ENCODE assay signal across 9 mouse cellular contexts in genomic region chr13:54955695-54956471, GRCm38 (mm10). TPM values are rescaled to one million over a fixed set of nuclear protein-coding genes. Genes with fewer than 3 reads are reported as not detected.
DNase-seq lines count a peak whose midpoint lies in the region; ATAC-seq and TF ChIP-seq lines count a peak whose summit lies in the region.
"Had no signal": no experiment of that assay in that cellular context is flagged by ENCODE, and none has a peak within 500 bp of the region (broad histone marks: within the 10 kb centered on the region; RNA-seq: fewer than 3 reads in every experiment).

No protein-coding gene starts in this region.

- TF ChIP-seq CTCF in liver, embryonic 14.5 days (IDR thresholded peaks at IDR 0.05; ENCODE audit: low read depth) = no peak

- H3K4me3 ChIP-seq in forebrain, embryonic 13.5 days = peak overlapping the region; percentile 48
- H3K4me3 ChIP-seq in hindbrain, embryonic 16.5 days (ENCODE audit: low read length) = peak overlapping the region; percentile 58
- peak overlapping the region; percentile 12 to 43; a peak in 3 of 4 replicates for H3K4me3 ChIP-seq in liver, embryonic 14.5 days (ENCODE audit: insufficient read depth in 1 of 2, low read depth in 2 of 2, low read length in 2 of 2)

- H3K4me2 ChIP-seq in forebrain, embryonic 13.5 days = peak overlapping the region; percentile 78
- peak overlapping the region; percentile 91 for H3K4me2 ChIP-seq in hindbrain, embryonic 16.5 days (ENCODE audit: low read length)
- H3K4me2 ChIP-seq in liver, embryonic 14.5 days (ENCODE audit: low read depth) = peak overlapping the region; percentile 60

- H3K4me1 ChIP-seq in forebrain, embryonic 13.5 days = peaks cover 56% of the 10 kb centered on the region
- peaks cover 35% of the 10 kb centered on the region for H3K4me1 ChIP-seq in hindbrain, embryonic 16.5 days (ENCODE audit: control insufficient read depth, insufficient read depth, low read depth, low read length)
- H3K4me1 ChIP-seq in liver, embryonic 14.5 days (replicated peaks; ENCODE audit: control insufficient read depth in 2 of 2, insufficient read depth in 2 of 2, low read length in 1 of 2) = no peaks in the 10 kb centered on the region

- peak overlapping the region; percentile 71 for H3K27ac ChIP-seq in forebrain, embryonic 13.5 days
- H3K27ac ChIP-seq in hindbrain, embryonic 16.5 days (ENCODE audit: low read depth, low read length) = peak overlapping the region; percentile 77
- H3K27ac ChIP-seq in liver, embryonic 14.5 days = no peak overlapping the region

- ATAC-seq in cerebellum, adult (ENCODE audit: insufficient number of reproducible peaks, low FRiP score, low TSS enrichment) = no peak
- peak; percentile 83 for ATAC-seq in forebrain, embryonic 13.5 days
- ATAC-seq in hindbrain, embryonic 16.5 days = peak; percentile 62
- ATAC-seq in liver, embryonic 14.5 days (ENCODE audit: insufficient read depth) = no peak

- no peaks in the 10 kb centered on the region for H3K9me3 ChIP-seq in forebrain, embryonic 13.5 days (replicated peaks)
- no peaks in the 10 kb centered on the region for H3K9me3 ChIP-seq in hindbrain, embryonic 16.5 days (ENCODE audit: control insufficient read depth, low read length)
- no peaks in the 10 kb centered on the region for H3K9me3 ChIP-seq in liver, embryonic 14.5 days (ENCODE audit: control insufficient read depth, low read length)
- H3K9me3 ChIP-seq: G1E had no signal

- peak; percentile 70 to 73 for DNase-seq in cerebellum, postnatal 10 days
- DNase-seq in ZHBTc4 (ENCODE audit: low read depth, low spot score) = peak; percentile 84
- no peak for DNase-seq in liver, embryonic 14.5 days (ENCODE audit: low read depth in 3 of 3, low spot score in 3 of 3)
- peak; percentile 81 for DNase-seq in neural tube, embryonic 10.5 days (ENCODE audit: extremely low spot score, low spot score)
- no peak for DNase-seq in frontal cortex, postnatal 25 days (ENCODE audit: low spot score in 2 of 2)

- no peaks in the 10 kb centered on the region for H3K36me3 ChIP-seq in forebrain, embryonic 13.5 days (ENCODE audit: poor library complexity, severe bottlenecking)
- H3K36me3 ChIP-seq in hindbrain, embryonic 16.5 days (ENCODE audit: control insufficient read depth, insufficient read depth, low read length) = no peaks in the 10 kb centered on the region
- H3K36me3 ChIP-seq in liver, embryonic 14.5 days (replicated peaks; ENCODE audit: control insufficient read depth, insufficient read depth, low read depth) = no peaks in the 10 kb centered on the region
- H3K36me3 ChIP-seq: G1E had no signal

- H3K27me3 ChIP-seq in forebrain, embryonic 13.5 days = peaks cover 61% of the 10 kb centered on the region
- peaks cover 4% of the 10 kb centered on the region; the same call in 1 of the 2 replicates for H3K27me3 ChIP-seq in hindbrain, embryonic 16.5 days (replicated peaks; ENCODE audit: control insufficient read depth, insufficient read depth, low read length)
- H3K27me3 ChIP-seq in liver, embryonic 14.5 days (ENCODE audit: control insufficient read depth, insufficient read depth, low read length) = peaks cover 50% of the 10 kb centered on the region

- H3K9ac ChIP-seq in forebrain, embryonic 13.5 days = peak overlapping the region; percentile 69
- H3K9ac ChIP-seq in hindbrain, embryonic 16.5 days (ENCODE audit: low read depth, low read length) = peak overlapping the region; percentile 80
- H3K9ac ChIP-seq in liver, embryonic 14.5 days (replicated peaks) = no peak overlapping the region

- under 1% methylated on average over 60 of the region's 61 CpGs for WGBS in forebrain, embryonic 13.5 days
- WGBS in hindbrain, embryonic 16.5 days = under 1% methylated on average over 59 of the region's 61 CpGs
- under 1% methylated on average over 61 of the region's 61 CpGs for WGBS in liver, embryonic 14.5 days (ENCODE audit: insufficient replicate concordance)

- no peak for TF ChIP-seq EP300 in liver, embryonic 14.5 days (IDR thresholded peaks at IDR 0.05; ENCODE audit: low read depth)

RNA-seq across cellular contexts. Expression of gene Unc5a, which starts 6.7 kb away (rescaled TPM):
- polyA plus RNA-seq in forebrain, embryonic 13.5 days (2015; fragmentation: Nextera tagmentation; extraction: Ambion mirVana) = 7.2 and 7.5 TPM in 2 replicates
- polyA plus RNA-seq in hindbrain, embryonic 16.5 days (2015; fragmentation: Nextera tagmentation; extraction: Ambion mirVana) = 12.3 and 16.2 TPM in 2 replicates
- 0.37 and 0.56 TPM in 2 replicates for polyA plus RNA-seq in liver, embryonic 14.5 days (2012; rRNA removed)
- polyA plus RNA-seq in liver, embryonic 14.5 days (2014; fragmentation: Nextera tagmentation; extraction: Ambion mirVana) = 0.43 and 0.72 TPM in 2 replicates

Comparison
In these comparisons a context has a peak if more than half of its experiments do, and no peak if none do; other contexts are left out.
1. DNase-seq: peak in cerebellum, postnatal 10 days (2 of 2), ZHBTc4 (single experiment) and neural tube, embryonic 10.5 days (single experiment); none in liver, embryonic 14.5 days (0 of 3) and frontal cortex, postnatal 25 days (0 of 2).
2. ATAC-seq: peak in forebrain, embryonic 13.5 days (single experiment) and hindbrain, embryonic 16.5 days (single experiment); none in cerebellum, adult (single experiment) and liver, embryonic 14.5 days (single experiment).
3. Peak in every context shown above with its lines, with median percentiles within 50 percentile points of each other: H3K4me2 ChIP-seq and H3K4me3 ChIP-seq.